Mouse (Mus musculus) lung, adult 2 months (tissue): ENCODE data around the gene Epor.

Experiments
- CTCF ChIP-seq: fragments of 200-500 bp; IDR thresholded peaks from 2 replicates; pipeline ENCODE4 v1.5.1; 2011; ENCODE audit warnings: mild to moderate bottlenecking, low read length, control low read depth; ENCODE audit not compliant: insufficient read depth
- POLR2A ChIP-seq: fragments of 200-500 bp; IDR thresholded peaks from 2 replicates; pipeline ENCODE4 v1.6.1; 2011; ENCODE audit warnings: low read depth, mild to moderate bottlenecking, control low read depth, low read length, borderline replicate concordance; ENCODE audit errors: extremely low read depth

GRCm38 (mm10) chr9:21925506-21925905 is 37.8 kb downstream of the Epor start:
- no peak for TF ChIP-seq CTCF
- TF ChIP-seq POLR2A, result no peak
